Mouse (Mus musculus): ENCODE measurements at regions not wholly inside any gene's neighbourhood (a gene's known extent, or its start where the extent isn't known, plus 50 kb on each side); places are given as distances from the start of the nearest gene placed in this dataset.
"Not testable (repeated sequence)": the region's sequence is repeated elsewhere in the genome, so short reads cannot be mapped to it uniquely, and the experiment has no call there.

DNA sequence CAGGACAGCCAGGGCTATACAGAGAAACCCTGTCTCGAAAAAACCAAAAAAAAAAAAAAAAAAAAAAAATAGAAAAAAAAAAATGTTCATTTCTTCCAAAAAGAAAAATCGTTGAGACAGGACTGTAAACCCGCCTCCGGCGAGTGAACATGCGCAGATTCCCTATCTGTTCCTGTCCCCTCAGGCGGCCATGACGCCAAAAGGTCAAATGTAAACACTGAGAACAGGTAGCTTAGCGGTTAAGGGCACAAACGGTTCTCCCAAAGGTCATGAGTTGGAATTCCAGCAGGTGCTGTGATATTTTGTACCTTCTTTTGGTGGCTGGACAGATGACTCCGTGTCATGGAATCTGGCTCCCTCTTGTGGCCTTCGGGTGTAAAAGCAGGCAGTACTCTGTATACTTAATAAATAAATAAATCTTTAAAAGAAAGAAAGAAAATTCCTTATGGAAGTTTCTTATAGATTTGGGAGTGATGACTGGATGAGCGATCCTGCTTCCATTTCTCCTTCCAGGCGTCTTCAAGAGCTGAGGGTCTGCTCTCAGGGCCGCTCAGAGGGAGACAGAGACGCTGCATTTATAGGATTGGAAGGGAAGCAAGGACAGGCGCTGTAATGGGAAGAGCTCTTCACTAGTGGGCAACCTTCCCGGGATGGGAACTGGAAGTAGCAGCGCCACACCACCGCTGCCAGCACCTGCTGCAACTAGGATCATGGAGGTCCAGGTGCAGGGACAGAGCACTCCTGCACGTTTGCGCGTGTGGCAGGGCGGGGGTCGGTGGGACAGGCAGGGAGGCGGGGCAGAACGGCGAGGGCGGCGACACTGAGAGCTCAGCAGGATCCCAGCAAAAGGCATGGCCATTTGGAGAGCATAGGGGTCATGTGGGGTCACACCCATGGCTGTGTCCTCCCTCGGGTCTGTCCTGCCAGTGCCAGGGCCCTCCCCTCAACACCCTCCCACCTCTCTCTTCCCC, 189.2 kb upstream of the Gm10767 start:
- DNase-seq (ENCODE audit: low read depth, low spot score), result peak; percentile 97

DNA sequence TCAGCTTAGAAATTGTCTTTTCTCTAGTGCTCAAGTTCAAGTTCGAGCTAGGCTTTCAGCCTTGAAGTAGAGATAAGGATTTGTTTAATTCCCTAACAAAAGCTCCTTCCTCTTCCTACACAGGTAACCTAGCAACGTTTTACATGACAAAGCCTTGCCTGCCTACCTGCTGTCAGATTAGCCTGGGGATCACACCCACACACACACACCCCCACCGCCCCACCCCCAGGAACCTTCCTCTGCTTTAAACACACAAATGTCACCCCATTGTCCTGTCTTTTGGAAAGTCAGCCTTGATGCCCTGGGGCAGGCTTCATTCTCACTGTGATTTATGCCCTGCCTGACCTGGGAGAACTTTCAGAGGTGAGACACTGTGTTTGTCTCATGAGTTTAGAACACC, 193.7 kb upstream of the Gm10767 start:
- DNase-seq (ENCODE audit: low read depth, low spot score), result peak; percentile 100

DNA sequence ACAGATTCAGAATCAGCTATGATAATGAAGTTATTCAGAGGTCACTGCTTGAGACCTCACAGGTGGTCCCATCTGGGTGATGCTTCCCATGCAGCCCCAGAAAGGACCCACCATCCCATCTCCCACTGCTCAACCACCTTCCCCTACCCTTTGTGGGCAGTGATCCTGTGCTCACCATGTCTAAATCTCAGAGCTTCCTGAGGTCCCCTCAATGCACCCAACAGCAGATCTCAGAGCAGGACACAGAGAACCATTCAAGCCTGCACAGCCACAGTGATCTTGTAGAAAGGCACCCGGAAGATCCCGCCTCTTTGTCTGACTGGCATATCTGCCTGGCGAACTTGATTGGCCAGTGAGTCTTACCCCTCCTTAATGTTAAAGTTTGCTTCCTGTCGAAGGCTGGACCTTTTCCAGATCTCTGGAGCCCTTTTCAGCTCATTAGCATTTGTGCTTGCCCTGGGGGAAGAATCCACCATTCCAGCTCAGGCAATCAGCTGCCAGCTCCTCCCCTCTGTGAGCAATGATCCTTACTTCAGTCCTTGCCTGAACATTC, 206.7 kb upstream of the Gm10767 start:
- DNase-seq (ENCODE audit: low read depth, low spot score), result peak; percentile 100

DNA sequence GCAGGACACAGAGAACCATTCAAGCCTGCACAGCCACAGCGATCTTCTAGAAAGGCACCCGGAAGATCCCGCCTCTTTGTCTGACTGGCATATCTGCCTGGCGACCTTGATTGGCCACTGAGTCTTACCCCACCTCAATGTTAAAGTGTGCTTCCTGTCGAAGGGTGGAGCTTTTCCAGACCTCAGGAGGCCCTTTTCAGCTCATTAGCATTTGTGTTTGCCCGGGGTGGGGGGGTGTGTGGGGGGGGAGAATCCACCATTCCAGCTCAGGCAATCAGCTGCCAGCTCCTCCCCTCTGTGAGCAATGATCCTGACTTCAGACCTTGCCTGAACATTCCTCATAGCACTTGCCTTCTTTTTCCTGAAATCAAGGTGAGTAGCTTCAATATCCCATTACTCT, 223.9 kb upstream of the Gm10767 start:
- peak; percentile 100 for DNase-seq (ENCODE audit: low read depth, low spot score)

DNA sequence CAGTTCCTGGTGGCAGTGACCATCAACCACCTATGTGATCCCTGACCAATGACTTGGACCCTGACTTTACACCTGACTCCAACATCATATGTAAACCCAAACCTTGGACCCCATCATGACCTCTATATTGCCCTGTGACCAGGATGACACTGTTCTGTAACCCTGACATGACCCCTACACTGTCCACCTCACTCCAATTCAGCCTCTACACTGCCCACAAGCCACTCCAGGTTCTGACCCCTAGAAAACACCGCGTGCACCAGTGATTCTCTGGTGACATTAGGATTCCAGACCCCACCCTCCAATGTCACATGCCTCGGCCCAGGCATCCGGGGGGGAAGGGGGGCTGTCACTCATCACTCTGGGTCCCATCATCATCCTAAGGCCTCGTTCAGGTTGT, 201.3 kb upstream of the 2410141K09Rik start:
- peak; percentile 33 for DNase-seq (ENCODE audit: low read depth, low spot score)

DNA sequence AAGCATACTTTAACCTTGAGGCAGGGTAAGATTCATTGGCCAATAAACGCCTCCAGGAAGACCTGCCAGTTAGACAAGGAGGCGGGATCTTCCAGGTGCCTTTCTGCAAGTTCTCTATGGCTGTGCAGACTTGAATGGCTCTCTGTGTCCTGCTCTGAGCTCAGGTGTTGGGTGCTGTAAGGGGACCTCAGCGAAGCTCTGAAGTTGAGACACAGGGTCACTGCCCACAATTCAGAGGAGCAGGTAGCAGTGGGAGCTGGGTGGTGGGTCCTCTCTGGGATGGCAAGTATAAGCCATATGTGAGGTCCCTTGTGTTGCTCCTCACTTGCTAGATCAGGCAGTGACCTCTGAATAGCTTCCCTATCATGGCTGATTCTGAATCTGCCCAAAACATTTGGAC, 184.8 kb upstream of the 2410141K09Rik start:
- peak; percentile 79 for DNase-seq (ENCODE audit: low read depth, low spot score)

DNA sequence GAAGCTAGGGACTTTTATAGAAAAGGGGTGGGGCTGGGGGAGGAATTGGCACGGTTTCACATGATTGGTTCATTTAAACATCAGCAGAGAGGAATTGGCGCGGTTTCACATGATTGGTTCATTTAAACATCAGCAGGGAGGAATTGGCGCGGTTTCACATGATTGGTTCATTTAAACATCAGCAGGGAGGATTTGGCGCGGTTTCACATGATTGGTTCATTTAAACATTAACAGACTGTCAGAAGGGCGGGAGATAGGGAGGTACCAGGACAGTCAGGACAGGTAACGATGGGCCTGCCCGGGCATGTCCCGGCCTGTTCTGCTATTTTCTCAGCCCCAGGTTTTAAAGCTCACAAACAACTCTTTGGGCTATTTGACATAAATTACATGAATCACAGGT, 145.1 kb upstream of the 2410141K09Rik start:
- not testable (repeated sequence) for DNase-seq (ENCODE audit: low read depth, low spot score)

DNA sequence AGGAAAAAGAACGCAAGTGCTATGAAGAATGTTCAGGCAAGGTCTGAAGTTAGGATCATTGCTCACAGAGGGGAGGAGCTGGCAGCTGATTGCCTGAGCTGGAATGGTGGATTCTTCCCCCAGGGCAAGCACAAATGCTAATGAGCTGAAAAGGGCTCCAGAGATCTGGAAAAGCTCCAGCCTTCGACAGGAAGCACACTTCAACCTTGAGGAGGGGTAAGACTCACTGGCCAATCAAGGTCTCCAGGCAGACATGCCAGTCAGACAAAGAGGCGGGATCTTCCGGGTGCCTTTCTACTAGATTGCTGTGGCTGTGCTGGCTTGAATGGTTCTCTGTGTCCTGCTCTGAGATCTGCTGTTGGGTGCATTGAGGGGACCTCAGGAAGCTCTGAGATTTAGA, 122.7 kb upstream of the 2410141K09Rik start:
- DNase-seq (ENCODE audit: low read depth, low spot score), result peak; percentile 95

DNA sequence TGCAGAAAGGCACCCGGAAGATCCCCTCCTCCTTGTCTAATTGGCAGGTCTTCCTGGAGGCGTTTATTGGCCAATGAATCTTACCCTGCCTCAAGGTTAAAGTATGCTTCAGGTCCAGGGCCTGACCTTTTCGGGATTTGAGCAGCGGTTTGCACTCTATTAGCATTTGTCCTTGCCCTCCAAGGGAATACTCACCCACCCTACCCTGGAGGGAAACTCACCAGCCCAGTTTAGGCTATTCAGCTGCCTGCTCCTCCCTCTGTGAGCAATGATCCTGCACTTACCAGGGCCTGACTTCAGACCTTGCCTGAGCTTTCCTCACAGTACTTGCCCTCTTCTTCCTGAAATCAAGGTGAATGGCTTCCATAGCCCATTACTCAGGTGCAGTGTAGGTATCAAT, 115.5 kb upstream of the 2410141K09Rik start:
- not testable (repeated sequence) for DNase-seq (ENCODE audit: low read depth, low spot score)

DNA sequence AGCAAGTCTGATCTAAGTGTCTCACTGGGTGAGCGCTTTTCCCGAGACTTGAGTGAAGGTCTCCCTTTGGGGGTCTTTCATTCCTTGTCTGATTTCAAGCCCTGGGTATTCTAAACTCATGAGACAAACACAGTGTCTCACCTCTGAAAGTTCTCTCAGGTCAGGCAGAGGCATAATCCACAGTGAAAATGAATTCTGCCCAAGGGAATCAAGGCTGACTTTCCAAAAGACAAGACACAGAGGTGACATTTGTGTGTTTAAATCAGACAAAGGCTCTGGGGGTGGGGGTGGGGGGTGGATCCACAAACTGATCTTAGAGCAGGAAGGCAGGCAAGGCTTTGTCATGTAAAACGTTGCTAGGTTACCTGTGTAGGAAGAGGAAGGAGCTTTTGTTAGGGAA, 107.0 kb upstream of the 2410141K09Rik start:
- DNase-seq (ENCODE audit: low read depth, low spot score), result peak; percentile 93

DNA sequence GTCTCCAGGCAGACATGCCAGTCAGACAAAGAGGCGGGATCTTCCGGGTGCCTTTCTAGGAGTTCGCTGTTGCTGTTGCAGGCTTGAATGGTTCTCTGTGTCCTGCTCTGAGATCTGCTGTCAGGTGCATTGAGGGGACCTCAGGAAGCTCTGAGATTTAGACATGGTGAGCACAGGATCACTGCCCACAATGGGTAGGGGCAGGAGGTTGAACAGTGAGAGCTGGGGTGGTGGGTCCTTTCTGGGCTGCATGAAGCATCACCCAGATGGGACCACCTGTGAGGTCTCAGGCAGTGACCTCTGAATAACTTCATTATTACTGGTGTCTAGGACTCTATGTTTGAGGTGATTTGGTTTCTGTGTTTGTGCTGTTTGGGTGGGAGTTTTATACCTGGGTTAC, 78.7 kb upstream of the 2410141K09Rik start:
- not testable (repeated sequence) for DNase-seq (ENCODE audit: low read depth, low spot score)
